Comparison of ENCODE assay signal across 9 mouse cellular contexts in the genomic region with DNA sequence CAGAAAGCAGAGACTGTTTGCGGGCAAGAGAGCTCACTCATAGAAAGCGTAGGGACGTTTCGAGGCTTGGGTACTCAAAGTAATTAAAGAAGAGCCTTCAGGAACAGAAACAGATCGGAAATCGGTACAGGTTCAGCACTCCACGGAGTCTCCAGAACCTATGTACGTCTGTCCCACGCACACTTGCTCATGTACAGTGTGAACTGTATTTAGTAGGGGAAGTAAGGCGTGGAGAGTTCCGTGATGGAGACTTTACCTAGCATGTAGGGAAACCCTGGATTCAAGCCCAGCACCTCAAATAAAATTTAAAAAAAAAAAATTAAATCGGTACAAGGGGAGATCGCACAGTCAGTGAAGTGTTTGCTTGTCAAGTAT. TPM values are rescaled to one million over a fixed set of nuclear protein-coding genes. Genes with fewer than 3 reads are reported as not detected.
DNase-seq lines count a peak whose midpoint lies in the region; ATAC-seq and TF ChIP-seq lines count a peak whose summit lies in the region.
"Had no signal": no experiment of that assay in that cellular context is flagged by ENCODE, and none has a peak within 500 bp of the region (broad histone marks: within the 10 kb centered on the region; RNA-seq: fewer than 3 reads in every experiment).

No protein-coding gene starts in this region.

- intact Hi-C loops in left cerebral cortex, adult 2 months (cut with DNase I): no loop called here
- intact Hi-C loops in left cerebral cortex, postnatal 4 days (cut with DNase I): no loop called here

- H3K27me3 ChIP-seq in embryonic facial prominence, embryonic 12.5 days: no peaks in the 10 kb centered on the region
- H3K27me3 ChIP-seq in intestine, embryonic 14.5 days (replicated peaks; ENCODE audit: control insufficient read depth, insufficient read depth, low read length): no peaks in the 10 kb centered on the region
- no peaks in the 10 kb centered on the region for H3K27me3 ChIP-seq in neural tube, embryonic 12.5 days (replicated peaks)

- WGBS in embryonic facial prominence, embryonic 12.5 days: 16% methylated on average over 13 of the region's 13 CpGs
- 13% methylated on average over 13 of the region's 13 CpGs for WGBS in intestine, embryonic 14.5 days
- WGBS in neural tube, embryonic 12.5 days: 12% methylated on average over 13 of the region's 13 CpGs

- H3K36me3 ChIP-seq in embryonic facial prominence, embryonic 12.5 days: no peaks in the 10 kb centered on the region
- H3K36me3 ChIP-seq in intestine, embryonic 14.5 days (ENCODE audit: control insufficient read depth, insufficient read depth, low read length): no peaks in the 10 kb centered on the region
- no peaks in the 10 kb centered on the region for H3K36me3 ChIP-seq in neural tube, embryonic 12.5 days

- peak overlapping the region; percentile 42; the same call in 1 of the 2 replicates for H3K9ac ChIP-seq in embryonic facial prominence, embryonic 12.5 days
- peak overlapping the region; percentile 43 for H3K9ac ChIP-seq in intestine, embryonic 14.5 days (ENCODE audit: low read length)
- peak overlapping the region; percentile 49 for H3K9ac ChIP-seq in neural tube, embryonic 12.5 days

- peak overlapping the region; percentile 93 for H3K27ac ChIP-seq in left cerebral cortex, adult 2 months
- peak overlapping the region; percentile 81 for H3K27ac ChIP-seq in embryonic facial prominence, embryonic 12.5 days
- H3K27ac ChIP-seq in intestine, embryonic 14.5 days (ENCODE audit: low read depth): peak overlapping the region; percentile 43
- H3K27ac ChIP-seq in neural tube, embryonic 12.5 days: no peak overlapping the region

- H3K4me1 ChIP-seq in embryonic facial prominence, embryonic 12.5 days: no peaks in the 10 kb centered on the region
- H3K4me1 ChIP-seq in intestine, embryonic 14.5 days (replicated peaks; ENCODE audit: control insufficient read depth, insufficient read depth, low read length): 0 out of 2 replicates have a peak, but pooled peaks cover 4% of the 10 kb centered on the region
- no peaks in the 10 kb centered on the region for H3K4me1 ChIP-seq in neural tube, embryonic 12.5 days

- peak overlapping the region; percentile 67 for H3K4me2 ChIP-seq in embryonic facial prominence, embryonic 12.5 days (replicated peaks)
- peak overlapping the region; percentile 76 for H3K4me2 ChIP-seq in intestine, embryonic 14.5 days (ENCODE audit: low read length)
- H3K4me2 ChIP-seq in neural tube, embryonic 12.5 days (replicated peaks): peak overlapping the region; percentile 69

- ATAC-seq in embryonic facial prominence, embryonic 12.5 days (ENCODE audit: insufficient number of reproducible peaks, insufficient read depth, low FRiP score, low TSS enrichment): peak; percentile 54
- peak; percentile 60 for ATAC-seq in intestine, embryonic 14.5 days (replicated peaks; ENCODE audit: low FRiP score, low TSS enrichment, low read depth)
- peak; percentile 71 for ATAC-seq in neural tube, embryonic 12.5 days (ENCODE audit: low FRiP score, low read depth)

- peak overlapping the region; percentile 47 for H3K4me3 ChIP-seq in left cerebral cortex, adult 2 months
- H3K4me3 ChIP-seq in embryonic facial prominence, embryonic 12.5 days: peak overlapping the region; percentile 46
- peak overlapping the region; percentile 36 for H3K4me3 ChIP-seq in intestine, embryonic 14.5 days (ENCODE audit: low read depth, low read length)
- peak overlapping the region; percentile 40 for H3K4me3 ChIP-seq in neural tube, embryonic 12.5 days

- DNase-seq in left cerebral cortex, adult 2 months (ENCODE audit: extremely low spot score in 1 of 2, low spot score in 2 of 2): no peak
- DNase-seq in left cerebral cortex, postnatal 4 days: no peak
- no peak for DNase-seq in intestine, embryonic 14.5 days (ENCODE audit: low spot score)
- DNase-seq in left cerebral cortex, adult 11 months (ENCODE audit: low spot score): no peak
- no peak for DNase-seq in layer of hippocampus, adult 9-11 months
- DNase-seq in cerebellum, postnatal 25 days: no peak

- TF ChIP-seq CTCF in left cerebral cortex, adult 2 months (IDR thresholded peaks at IDR 0.05): no peak

- H3K9me3 ChIP-seq in embryonic facial prominence, embryonic 12.5 days: no peaks in the 10 kb centered on the region
- no peaks in the 10 kb centered on the region for H3K9me3 ChIP-seq in intestine, embryonic 14.5 days (ENCODE audit: control insufficient read depth, low read length)
- H3K9me3 ChIP-seq in neural tube, embryonic 12.5 days: no peaks in the 10 kb centered on the region

RNA-seq across cellular contexts. Expression of a gene that starts 6.4 kb away (rescaled TPM):
- total RNA-seq in left cerebral cortex, adult 2 months (2021): 10 to 100 TPM; 24.7 to 32.0 TPM
- 10 to 100 TPM; 42.1 to 42.4 TPM for total RNA-seq in left cerebral cortex, postnatal 4 days (2021)
- 23.8 and 24.1 TPM in 2 replicates for polyA plus RNA-seq in embryonic facial prominence, embryonic 12.5 days (2016; fragmentation: Nextera tagmentation; extraction: Ambion mirVana)
- 12.3 and 14.8 TPM in 2 replicates for polyA plus RNA-seq in intestine, embryonic 14.5 days (2014; fragmentation: Nextera tagmentation; extraction: Ambion mirVana)
- polyA plus RNA-seq in neural tube, embryonic 12.5 days (2016; fragmentation: Nextera tagmentation; extraction: Ambion mirVana): 23.8 and 26.6 TPM in 2 replicates
- total RNA-seq: neutrophil, adult 5-6 weeks had no signal

RNA-seq across cellular contexts. Expression of a gene that starts 7.7 kb away (rescaled TPM):
- total RNA-seq in left cerebral cortex, adult 2 months (2021): not detected
- total RNA-seq in left cerebral cortex, postnatal 4 days (2021): not detected
- polyA plus RNA-seq in embryonic facial prominence, embryonic 12.5 days (2016; fragmentation: Nextera tagmentation; extraction: Ambion mirVana): 0.20 and 0.67 TPM in 2 replicates
- 0.14 TPM in 1 of 2 replicates, not detected in the other for polyA plus RNA-seq in intestine, embryonic 14.5 days (2014; fragmentation: Nextera tagmentation; extraction: Ambion mirVana)
- 0.32 TPM in 1 of 2 replicates, not detected in the other for polyA plus RNA-seq in neural tube, embryonic 12.5 days (2016; fragmentation: Nextera tagmentation; extraction: Ambion mirVana)
- total RNA-seq: neutrophil, adult 5-6 weeks had no signal

RNA-seq across cellular contexts. Expression of a gene that starts 28.9 kb away (rescaled TPM):
- total RNA-seq in left cerebral cortex, adult 2 months (2021): 1 to 10 TPM; 6.8 TPM
- 1 to 10 TPM; 6.4 to 7.3 TPM for total RNA-seq in left cerebral cortex, postnatal 4 days (2021)
- polyA plus RNA-seq in embryonic facial prominence, embryonic 12.5 days (2016; fragmentation: Nextera tagmentation; extraction: Ambion mirVana): 24.3 and 26.8 TPM in 2 replicates
- polyA plus RNA-seq in intestine, embryonic 14.5 days (2014; fragmentation: Nextera tagmentation; extraction: Ambion mirVana): 19.1 and 19.7 TPM in 2 replicates
- polyA plus RNA-seq in neural tube, embryonic 12.5 days (2016; fragmentation: Nextera tagmentation; extraction: Ambion mirVana): 21.3 and 22.6 TPM in 2 replicates

RNA-seq across cellular contexts. Expression of a gene that starts 52.2 kb away (rescaled TPM):
- total RNA-seq in left cerebral cortex, adult 2 months (2021): under 1 TPM; 0.07 to 0.12 TPM
- total RNA-seq in left cerebral cortex, postnatal 4 days (2021): 1 to 10 TPM; 1.5 TPM
- 0.84 and 1.3 TPM in 2 replicates for polyA plus RNA-seq in embryonic facial prominence, embryonic 12.5 days (2016; fragmentation: Nextera tagmentation; extraction: Ambion mirVana)
- 0.51 and 0.67 TPM in 2 replicates for polyA plus RNA-seq in intestine, embryonic 14.5 days (2014; fragmentation: Nextera tagmentation; extraction: Ambion mirVana)
- 1.6 TPM in 2 replicates for polyA plus RNA-seq in neural tube, embryonic 12.5 days (2016; fragmentation: Nextera tagmentation; extraction: Ambion mirVana)
